25 mouse cellular contexts compared by ENCODE assay signal in genomic region chr16:9284423-9284822, GRCm38 (mm10).
DNase-seq lines count a peak whose midpoint lies in the region; ATAC-seq and TF ChIP-seq lines count a peak whose summit lies in the region.
"Had no signal": no experiment of that assay in that cellular context is flagged by ENCODE, and none has a peak within 500 bp of the region (broad histone marks: within the 10 kb centered on the region; RNA-seq: fewer than 3 reads in every experiment).

No protein-coding gene starts in this region.

- ATAC-seq in midbrain, embryonic 15.5 days (replicated peaks): no peak
- ATAC-seq in forebrain, embryonic 12.5 days (ENCODE audit: low FRiP score): no peak
- ATAC-seq: activated CD4-positive, CD25-positive, alpha-beta regulatory T cell, adult 4 months; forebrain, embryonic 13.5 days; forebrain, embryonic 15.5 days; forebrain, postnatal 0 days; Patski had no signal

- peak overlapping the region; percentile 72 for H3K27ac ChIP-seq in layer of hippocampus, adult 2 months
- H3K27ac ChIP-seq in ES-E14 (ENCODE audit: insufficient read depth, low read depth, low read length, poor library complexity, severe bottlenecking): no peak overlapping the region; the same call in 1 of the 2 replicates
- no peak overlapping the region for H3K27ac ChIP-seq in midbrain, embryonic 15.5 days
- no peak overlapping the region for H3K27ac ChIP-seq in forebrain, embryonic 12.5 days
- H3K27ac ChIP-seq: embryonic facial prominence, embryonic 13.5 days; embryonic facial prominence, embryonic 15.5 days; forebrain, embryonic 10.5 days; forebrain, embryonic 13.5 days; forebrain, embryonic 15.5 days had no signal

- H3K4me3 ChIP-seq in layer of hippocampus, adult 2 months: no peak overlapping the region
- no peak overlapping the region for H3K4me3 ChIP-seq in ES-E14 (ENCODE audit: insufficient read depth in 1 of 2, low read depth in 1 of 2, low read length in 2 of 2, poor library complexity in 1 of 2, severe bottlenecking in 1 of 2)
- no peak overlapping the region for H3K4me3 ChIP-seq in midbrain, embryonic 15.5 days
- no peak overlapping the region for H3K4me3 ChIP-seq in forebrain, embryonic 12.5 days (replicated peaks)
- H3K4me3 ChIP-seq: embryonic facial prominence, embryonic 13.5 days; embryonic facial prominence, embryonic 15.5 days; erythroblast, embryonic 14.5 days; forebrain, embryonic 10.5 days; forebrain, embryonic 13.5 days; forebrain, embryonic 15.5 days had no signal

- H3K4me2 ChIP-seq in midbrain, embryonic 15.5 days: no peak overlapping the region
- no peak overlapping the region for H3K4me2 ChIP-seq in forebrain, embryonic 12.5 days
- H3K4me2 ChIP-seq: embryonic facial prominence, embryonic 13.5 days; embryonic facial prominence, embryonic 15.5 days; forebrain, embryonic 13.5 days; forebrain, embryonic 15.5 days had no signal

- 49% methylated on average over 3 of the region's 3 CpGs for WGBS in midbrain, embryonic 15.5 days
- WGBS in forebrain, embryonic 12.5 days: 60% methylated on average over 3 of the region's 3 CpGs

- no peaks in the 10 kb centered on the region for H3K9me3 ChIP-seq in ES-E14 (ENCODE audit: control insufficient read depth, insufficient read depth, low read depth, low read length)
- H3K9me3 ChIP-seq in midbrain, embryonic 15.5 days: no peaks in the 10 kb centered on the region
- H3K9me3 ChIP-seq in forebrain, embryonic 12.5 days: no peaks in the 10 kb centered on the region
- H3K9me3 ChIP-seq: embryonic facial prominence, embryonic 13.5 days; embryonic facial prominence, embryonic 15.5 days; forebrain, embryonic 10.5 days; forebrain, embryonic 13.5 days; forebrain, embryonic 15.5 days; G1E had no signal

- TF ChIP-seq CTCF in layer of hippocampus, adult 2 months (conservative IDR thresholded peaks at IDR 0.05): no peak

- peaks cover 10 to 17% of the 10 kb centered on the region in 2 experiments for H3K4me1 ChIP-seq in ES-E14 (ENCODE audit: control insufficient read depth in 2 of 2, insufficient read depth in 2 of 2, low read length in 2 of 2, poor library complexity in 1 of 2)
- H3K4me1 ChIP-seq in midbrain, embryonic 15.5 days: peaks cover 14% of the 10 kb centered on the region
- H3K4me1 ChIP-seq in forebrain, embryonic 12.5 days: peaks cover 16% of the 10 kb centered on the region
- H3K4me1 ChIP-seq: embryonic facial prominence, embryonic 13.5 days; embryonic facial prominence, embryonic 15.5 days had no signal

- no peak for DNase-seq in layer of hippocampus, adult 2 months (ENCODE audit: low spot score in 2 of 2)
- no peak for DNase-seq in layer of hippocampus, adult 9-10 months (ENCODE audit: low spot score)
- peak; percentile 93 for DNase-seq in ES-E14 (ENCODE audit: low read depth, low spot score)
- DNase-seq in ZHBTc4 (ENCODE audit: low read depth, low spot score): peak; percentile 88
- DNase-seq: adrenal gland, adult 8-10 months; adrenal gland, postnatal 14 days; adrenal gland, postnatal 36 days; cerebellum, adult 11-12 months; cerebellum, adult 2 months; cerebellum, adult 9-10 months; cerebellum, postnatal 10 days; cerebellum, postnatal 36 days; embryo, embryonic 11 days had no signal

- no peaks in the 10 kb centered on the region for H3K36me3 ChIP-seq in ES-E14 (ENCODE audit: control insufficient read depth, insufficient read depth, low read length, poor library complexity, severe bottlenecking)
- no peaks in the 10 kb centered on the region for H3K36me3 ChIP-seq in midbrain, embryonic 15.5 days (replicated peaks)
- no peaks in the 10 kb centered on the region for H3K36me3 ChIP-seq in forebrain, embryonic 12.5 days (replicated peaks)
- H3K36me3 ChIP-seq: embryonic facial prominence, embryonic 13.5 days; embryonic facial prominence, embryonic 15.5 days; forebrain, embryonic 10.5 days; forebrain, embryonic 15.5 days; G1E had no signal

- in situ Hi-C loops in ES-E14 (cut with MboI; ENCODE audit: low sequenced_read_pairs in 2 of 2, unreplicated experiment in 2 of 2): no loop called here

- no peak overlapping the region for H3K9ac ChIP-seq in ES-E14 (ENCODE audit: insufficient read depth, low read depth, low read length, poor library complexity, severe bottlenecking)
- H3K9ac ChIP-seq in midbrain, embryonic 15.5 days: no peak overlapping the region
- H3K9ac ChIP-seq in forebrain, embryonic 12.5 days: no peak overlapping the region
- H3K9ac ChIP-seq: embryonic facial prominence, embryonic 13.5 days; embryonic facial prominence, embryonic 15.5 days; forebrain, embryonic 13.5 days; forebrain, embryonic 15.5 days; forebrain, postnatal 0 days had no signal

- no peaks in the 10 kb centered on the region for H3K27me3 ChIP-seq in midbrain, embryonic 15.5 days (replicated peaks)
- no peaks in the 10 kb centered on the region for H3K27me3 ChIP-seq in forebrain, embryonic 12.5 days
- H3K27me3 ChIP-seq: embryonic facial prominence, embryonic 13.5 days; embryonic facial prominence, embryonic 15.5 days; forebrain, embryonic 13.5 days; forebrain, embryonic 15.5 days; Patski had no signal

TF ChIP-seq in ES-E14, 5 proteins besides CTCF, POLR2A, EP300 and RAD21:
- peak; percentile 98 for TF ChIP-seq MAFK (IDR thresholded peaks at IDR 0.05; ENCODE audit: insufficient read depth, low read depth, low read length)
- TF ChIP-seq HCFC1 (IDR thresholded peaks at IDR 0.05; ENCODE audit: borderline replicate concordance, insufficient read depth, low read length): no peak
- TF ChIP-seq ZNF384 (IDR thresholded peaks at IDR 0.05; ENCODE audit: low read depth, low read length): no peak
- peak; percentile 64; the same call in 1 of the 2 replicates for TF ChIP-seq CHD2 (IDR thresholded peaks at IDR 0.05; ENCODE audit: low read depth, low read length)
- no peak for TF ChIP-seq ZC3H11A (IDR thresholded peaks at IDR 0.05; ENCODE audit: borderline replicate concordance, low read depth, low read length)

Comparison
In these comparisons a context has a peak if more than half of its experiments do, and no peak if none do; other contexts are left out.
1. DNase-seq: peak in ES-E14 (single experiment) and ZHBTc4 (single experiment); none in layer of hippocampus, adult 2 months (0 of 2) and layer of hippocampus, adult 9-10 months (single experiment).